Mouse (Mus musculus) brain, embryonic 14.5 days (tissue): ENCODE results near the gene Kat14.

Experiments used
- CTCF ChIP-seq: fragments of 200-500 bp; IDR thresholded peaks from 2 replicates; pipeline ENCODE4 v1.5.1; 2012; ENCODE audit warnings: inconsistent platforms, mild to moderate bottlenecking, moderate library complexity, borderline replicate concordance; ENCODE audit not compliant: insufficient read depth, insufficient read length; ENCODE audit errors: extremely low read depth
- POLR2A ChIP-seq: fragments of 200-500 bp; IDR thresholded peaks from 2 replicates; pipeline ENCODE4 v1.6.1; 2012; ENCODE audit warnings: mild to moderate bottlenecking, inconsistent platforms, borderline replicate concordance; ENCODE audit not compliant: poor library complexity, insufficient read depth, insufficient read length, severe bottlenecking; ENCODE audit errors: extremely low read depth

DNA sequence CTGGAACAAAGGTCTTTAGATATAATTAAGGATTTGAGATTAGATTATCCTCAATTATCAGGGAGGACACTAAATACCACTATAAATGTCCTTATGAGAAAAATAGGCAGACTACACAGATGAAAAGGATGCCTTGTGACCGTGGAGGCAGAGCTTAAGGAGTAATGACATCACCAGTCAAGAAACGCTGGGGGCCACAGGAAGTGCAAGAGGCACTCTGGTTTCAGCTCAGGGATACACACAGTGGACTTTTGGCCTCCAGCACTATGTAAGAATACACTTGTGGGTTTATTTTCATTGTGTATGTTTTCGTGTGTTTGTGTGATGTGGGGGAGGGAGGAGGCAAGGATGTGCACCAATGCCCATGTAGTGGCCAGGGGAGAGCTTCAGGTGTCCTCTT lies 31.6 kb upstream of the Kat14 start:
- TF ChIP-seq POLR2A (no peak), CTCF (no peak)
